ENCODE assay signal across 8 mouse cellular contexts in the genomic region with DNA sequence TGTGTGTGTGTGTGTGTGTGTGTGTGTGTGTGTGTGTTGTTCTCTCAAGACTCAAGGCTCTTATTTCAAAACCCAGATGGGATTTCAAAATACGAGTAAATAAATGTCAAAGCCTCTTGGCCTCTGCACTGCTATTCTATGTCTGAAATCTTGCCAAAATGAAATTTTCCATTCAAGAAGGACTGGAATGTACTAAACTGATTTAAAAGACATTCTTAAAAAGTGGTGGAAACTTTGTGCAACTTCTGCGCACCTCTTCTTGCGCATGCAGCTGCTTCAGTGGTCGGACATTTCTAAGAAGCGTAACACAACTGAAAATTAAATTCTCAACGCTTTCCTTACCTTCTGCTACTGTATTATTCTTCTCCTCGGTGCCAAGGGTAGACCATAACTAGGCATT. TPM values are rescaled to one million over a fixed set of nuclear protein-coding genes. Genes with fewer than 3 reads are reported as not detected.
DNase-seq lines count a peak whose midpoint lies in the region; ATAC-seq and TF ChIP-seq lines count a peak whose summit lies in the region.

No protein-coding gene starts in this region.

- no peaks in the 10 kb centered on the region for H3K79me2 ChIP-seq in CH12.LX (replicated peaks; ENCODE audit: control insufficient read depth, extremely low read depth, insufficient read depth, poor library complexity, severe bottlenecking)

- no peaks in the 10 kb centered on the region for H3K27me3 ChIP-seq in heart, embryonic 13.5 days (replicated peaks)
- H3K27me3 ChIP-seq in CH12.LX (replicated peaks), result no peaks in the 10 kb centered on the region
- no peaks in the 10 kb centered on the region for H3K27me3 ChIP-seq in lung, embryonic 15.5 days

- peaks cover 4% of the 10 kb centered on the region for H3K4me1 ChIP-seq in heart, embryonic 13.5 days
- H3K4me1 ChIP-seq in CH12.LX (ENCODE audit: control insufficient read depth in 1 of 2, insufficient read depth in 2 of 2), result peaks cover 0 to 6% of the 10 kb centered on the region in 2 experiments; a peak in 1 of 4 replicates
- peaks cover 7% of the 10 kb centered on the region; the same call in 1 of the 2 replicates for H3K4me1 ChIP-seq in lung, embryonic 15.5 days

- H3K9ac ChIP-seq in heart, embryonic 13.5 days, result no peak overlapping the region
- peak overlapping the region; percentile 16 for H3K9ac ChIP-seq in CH12.LX (ENCODE audit: insufficient read depth, low read depth)
- H3K9ac ChIP-seq in lung, embryonic 15.5 days, result no peak overlapping the region

- dilution Hi-C loops in CH12.LX (cut with MboI; ENCODE audit: extremely low pct_ligation_motif_present, extremely low pct_unique_long_range_greater_than_20kb, low sequenced_read_pairs), result no loop called here

- ATAC-seq in heart, embryonic 13.5 days (ENCODE audit: extremely low read depth, insufficient number of reproducible peaks, low FRiP score, low TSS enrichment), result no peak
- no peak for ATAC-seq in lung, embryonic 15.5 days (ENCODE audit: borderline replicate concordance, extremely low read depth, low FRiP score, low TSS enrichment)
- ATAC-seq in megakaryocyte, adult 5-6 weeks (ENCODE audit: poor library complexity, severe bottlenecking), result no peak
- no peak for ATAC-seq in granulocyte monocyte progenitor cell, adult 5-6 weeks (replicated peaks; ENCODE audit: poor library complexity, severe bottlenecking)

- WGBS in heart, embryonic 13.5 days, result 74% methylated on average over 7 of the region's 7 CpGs
- 67% methylated on average over 7 of the region's 7 CpGs for WGBS in lung, embryonic 15.5 days

- peak overlapping the region; percentile 72; the same call in 1 of the 2 replicates for H3K4me3 ChIP-seq in heart, embryonic 13.5 days
- peak overlapping the region in 1 of 3 experiments; percentile 42 for H3K4me3 ChIP-seq in CH12.LX (replicated peaks in 1 of 3; ENCODE audit: low read depth in 2 of 3, low read length in 2 of 3, poor library complexity in 1 of 3)
- 0 out of 2 replicates have a peak overlapping the region, but pooled peaks have one; percentile 63 for H3K4me3 ChIP-seq in lung, embryonic 15.5 days

- no peak for TF ChIP-seq POLR2A in CH12.LX (IDR thresholded peaks at IDR 0.05; ENCODE audit: low read depth, low read length)

- H3K36me3 ChIP-seq in heart, embryonic 13.5 days, result no peaks in the 10 kb centered on the region
- H3K36me3 ChIP-seq in CH12.LX (replicated peaks in 1 of 2; ENCODE audit: control insufficient read depth in 1 of 2, insufficient read depth in 1 of 2, low read length in 1 of 2), result no peaks in the 10 kb centered on the region
- no peaks in the 10 kb centered on the region for H3K36me3 ChIP-seq in lung, embryonic 15.5 days

- no peak for TF ChIP-seq EP300 in CH12.LX (IDR thresholded peaks at IDR 0.05; ENCODE audit: low read length)

- in situ Hi-C loops in CH12.LX (cut with MboI; ENCODE audit: low pct_ligation_motif_present, low pct_unique_long_range_greater_than_20kb, low sequenced_read_pairs), result no loop called here

- peak overlapping the region; percentile 92 for H3K4me2 ChIP-seq in heart, embryonic 13.5 days
- peak overlapping the region; percentile 99 for H3K4me2 ChIP-seq in CH12.LX (ENCODE audit: insufficient read depth, low read depth, poor library complexity, severe bottlenecking)
- peak overlapping the region; percentile 96 for H3K4me2 ChIP-seq in lung, embryonic 15.5 days

- H3K27ac ChIP-seq in heart, embryonic 13.5 days (replicated peaks), result no peak overlapping the region
- H3K27ac ChIP-seq in CH12.LX (ENCODE audit: insufficient read depth, low read depth), result peak overlapping the region; percentile 34; the same call in 1 of the 2 replicates
- H3K27ac ChIP-seq in lung, embryonic 15.5 days, result peak overlapping the region; percentile 99

- H3K9me3 ChIP-seq in heart, embryonic 13.5 days, result no peaks in the 10 kb centered on the region
- no peaks in the 10 kb centered on the region for H3K9me3 ChIP-seq in CH12.LX (replicated peaks; ENCODE audit: low read length)
- no peaks in the 10 kb centered on the region for H3K9me3 ChIP-seq in lung, embryonic 15.5 days

- no peak for DNase-seq in heart, postnatal 4 days
- DNase-seq in CH12.LX (ENCODE audit: extremely low read depth), result no peak
- DNase-seq in adrenal gland, postnatal 14 days, result peak; percentile 27
- no peak for DNase-seq in urinary bladder, postnatal 14 days (ENCODE audit: low spot score)

- no peak for TF ChIP-seq CTCF in CH12.LX (conservative IDR thresholded peaks at IDR 0.05 in 1 of 2, IDR thresholded peaks at IDR 0.05 in 1 of 2; ENCODE audit: low read depth in 2 of 2, low read length in 2 of 2)

- no peak for TF ChIP-seq RAD21 in CH12.LX (IDR thresholded peaks at IDR 0.05; ENCODE audit: low read depth, low read length)

TF ChIP-seq in CH12.LX, 34 proteins besides CTCF, POLR2A, EP300 and RAD21:
- TF ChIP-seq MAX (IDR thresholded peaks at IDR 0.05; ENCODE audit: low read length) (no peak), TCF12 (IDR thresholded peaks at IDR 0.05; ENCODE audit: low read depth, low read length) (no peak), CHD1 (IDR thresholded peaks at IDR 0.05; ENCODE audit: low read depth, low read length) (0 out of 2 replicates have a peak, but pooled peaks have one; percentile 18), NRF1 (IDR thresholded peaks at IDR 0.05; ENCODE audit: low read depth, low read length) (peak; percentile 87), USF1 (IDR thresholded peaks at IDR 0.05; ENCODE audit: low read depth, low read length) (no peak), BHLHE40 (IDR thresholded peaks at IDR 0.05; ENCODE audit: low read depth, low read length) (no peak), ZMIZ1 (IDR thresholded peaks at IDR 0.05; ENCODE audit: low read depth, low read length) (no peak), MAZ (IDR thresholded peaks at IDR 0.05; ENCODE audit: low read depth, low read length) (no peak), JUN (IDR thresholded peaks at IDR 0.05; ENCODE audit: insufficient read depth, low read depth, low read length) (no peak), TBP (conservative IDR thresholded peaks at IDR 0.05; ENCODE audit: low read depth, low read length) (no peak), SIN3A (IDR thresholded peaks at IDR 0.05; ENCODE audit: low read length) (no peak), CHD2 (IDR thresholded peaks at IDR 0.05; ENCODE audit: low read length) (no peak), UBTF (IDR thresholded peaks at IDR 0.05; ENCODE audit: low read depth, low read length) (no peak), ZKSCAN1 (IDR thresholded peaks at IDR 0.05; ENCODE audit: borderline replicate concordance, low read depth, low read length) (no peak), SMC3 (IDR thresholded peaks at IDR 0.05; ENCODE audit: low read depth, low read length) (no peak), ETS1 (conservative IDR thresholded peaks at IDR 0.05; ENCODE audit: low read depth, low read length) (no peak), MXI1 (IDR thresholded peaks at IDR 0.05; ENCODE audit: low read depth, low read length) (no peak), MEF2A (IDR thresholded peaks at IDR 0.05; ENCODE audit: borderline replicate concordance, low read depth, low read length) (no peak)
TF ChIP-seq in CH12.LX: peak in this region for 2.

RNA-seq across cellular contexts. Expression of a gene that starts 1.9 kb away (rescaled TPM):
- polyA plus RNA-seq in heart, embryonic 13.5 days (2015; fragmentation: Nextera tagmentation; extraction: Ambion mirVana), result 24.8 and 27.9 TPM in 2 replicates
- total RNA-seq in heart, postnatal 4 days (2021), result 10 to 100 TPM; 19.4 to 19.7 TPM
- 1.3 and 3.4 TPM in 2 replicates for total RNA-seq in CH12.LX (2012; rRNA removed)
- 3.4 and 4.4 TPM in 2 replicates for total RNA-seq in CH12.LX (2014; rRNA removed)
- 4.0 and 5.4 TPM in 2 replicates for polyA plus RNA-seq in CH12.LX (2012; ENCODE audit: insufficient read length, low read depth)
- 53.3 and 54.7 TPM in 2 replicates for total RNA-seq in adrenal gland, postnatal 14 days (2021)
- 35.8 and 39.4 TPM in 2 replicates for polyA plus RNA-seq in lung, embryonic 15.5 days (2015; fragmentation: Nextera tagmentation; extraction: Ambion mirVana)
- 1.1 and 1.6 TPM in 2 replicates for total RNA-seq in megakaryocyte, adult 5-6 weeks (2015)
- total RNA-seq in megakaryocyte, adult 5-6 weeks (2017), result 0.59 and 2.5 TPM in 2 replicates
- not detected in 2 replicates for total RNA-seq in granulocyte monocyte progenitor cell, adult 5-6 weeks (2014; fragmentation: Nextera tagmentation)
- 0.30 TPM in 1 of 2 replicates, not detected in the other for total RNA-seq in granulocyte monocyte progenitor cell, adult 5-6 weeks (2017)
